In genomic region chr5:120698801-120699391, GRCm38 (mm10) we compare ENCODE assay signal across 9 mouse cellular contexts. TPM values are rescaled to one million over a fixed set of nuclear protein-coding genes. Genes with fewer than 3 reads are reported as not detected.
DNase-seq lines count a peak whose midpoint lies in the region; ATAC-seq lines count a peak whose summit lies in the region.
"Had no signal": no experiment of that assay in that cellular context is flagged by ENCODE, and none has a peak within 500 bp of the region (broad histone marks: within the 10 kb centered on the region; RNA-seq: fewer than 3 reads in every experiment).

No protein-coding gene starts in this region.

- no peak for ATAC-seq in embryonic facial prominence, embryonic 11.5 days (replicated peaks; ENCODE audit: insufficient number of reproducible peaks, low FRiP score, low TSS enrichment, low read depth)

- 42% methylated on average over 16 of the region's 16 CpGs for WGBS in embryonic facial prominence, embryonic 11.5 days

- H3K36me3 ChIP-seq in embryonic facial prominence, embryonic 11.5 days (replicated peaks; ENCODE audit: control insufficient read depth, insufficient read depth, low read depth, low read length), result no peaks in the 10 kb centered on the region

- H3K9ac ChIP-seq in embryonic facial prominence, embryonic 11.5 days (replicated peaks; ENCODE audit: low read length), result 0 out of 2 replicates have a peak overlapping the region, but pooled peaks have one; percentile 6

- no peak overlapping the region for H3K27ac ChIP-seq in embryonic facial prominence, embryonic 11.5 days (replicated peaks; ENCODE audit: low read depth, low read length)

- H3K9me3 ChIP-seq in embryonic facial prominence, embryonic 11.5 days (replicated peaks; ENCODE audit: control insufficient read depth, low read length), result no peaks in the 10 kb centered on the region

- H3K4me3 ChIP-seq in embryonic facial prominence, embryonic 11.5 days (ENCODE audit: low read depth, low read length), result no peak overlapping the region

- H3K27me3 ChIP-seq in embryonic facial prominence, embryonic 11.5 days (ENCODE audit: control insufficient read depth, insufficient read depth, low read length), result peaks cover 25% of the 10 kb centered on the region

- no peak overlapping the region for H3K4me2 ChIP-seq in embryonic facial prominence, embryonic 11.5 days (ENCODE audit: low read depth, low read length)

- peak; percentile 50 for DNase-seq in layer of hippocampus, adult 11-12 months (ENCODE audit: low spot score)
- no peak for DNase-seq in layer of hippocampus, adult 9-10 months (ENCODE audit: low spot score)
- peak; percentile 86 for DNase-seq in adrenal gland, adult 2 months
- DNase-seq in embryonic facial prominence, embryonic 11.5 days (ENCODE audit: low spot score), result no peak
- DNase-seq in lung, postnatal 4 days, result peak; percentile 44 to 71
- DNase-seq in urinary bladder, postnatal 10 days (ENCODE audit: low spot score), result no peak
- DNase-seq in adipocyte (ENCODE audit: low spot score), result no peak
- DNase-seq in heart, postnatal 4 days, result no peak

- H3K4me1 ChIP-seq in embryonic facial prominence, embryonic 11.5 days (ENCODE audit: control insufficient read depth, insufficient read depth, low read length), result peaks cover 4% of the 10 kb centered on the region

RNA-seq across cellular contexts. Expression of gene Dtx1, which starts 12.8 kb away (rescaled TPM):
- total RNA-seq in adrenal gland, adult 2 months (2021), result 10 to 100 TPM; 12.8 to 13.4 TPM
- polyA plus RNA-seq in adrenal gland, adult 2 months (2012; rRNA removed), result 28.5 and 28.6 TPM in 2 replicates
- polyA plus RNA-seq in embryonic facial prominence, embryonic 11.5 days (2014; fragmentation: Nextera tagmentation; extraction: Ambion mirVana), result 3.3 TPM in 2 replicates
- total RNA-seq in heart, postnatal 4 days (2021), result 1 to 10 TPM in 1 of 2 experiments, under 1 TPM in 1; 0.97 to 1.5 TPM
- total RNA-seq: hematopoietic stem cell, adult 5-6 weeks had no signal

RNA-seq across cellular contexts. Expression of gene Rasal1, which starts 50.3 kb away (rescaled TPM):
- 10 to 100 TPM in 1 of 2 experiments, 1 to 10 TPM in 1; 4.6 to 16.1 TPM for total RNA-seq in adrenal gland, adult 2 months (2021)
- polyA plus RNA-seq in adrenal gland, adult 2 months (2012; rRNA removed), result 19.0 and 19.2 TPM in 2 replicates
- 0.34 TPM in 1 of 2 replicates, not detected in the other for polyA plus RNA-seq in embryonic facial prominence, embryonic 11.5 days (2014; fragmentation: Nextera tagmentation; extraction: Ambion mirVana)
- total RNA-seq in heart, postnatal 4 days (2021), result under 1 TPM; 0.29 to 0.45 TPM

RNA-seq across cellular contexts. Expression of gene Oas2, which starts 50.8 kb away (rescaled TPM):
- total RNA-seq in adrenal gland, adult 2 months (2021), result under 1 TPM; 0.55 to 0.92 TPM
- polyA plus RNA-seq in adrenal gland, adult 2 months (2012; rRNA removed), result 3.5 and 3.7 TPM in 2 replicates
- 0.17 and 0.43 TPM in 2 replicates for polyA plus RNA-seq in embryonic facial prominence, embryonic 11.5 days (2014; fragmentation: Nextera tagmentation; extraction: Ambion mirVana)
- under 1 TPM in 1 of 2 experiments, not detected in 1; 0.24 TPM for total RNA-seq in heart, postnatal 4 days (2021)

Comparison
In these comparisons a context has a peak if more than half of its experiments do, and no peak if none do; other contexts are left out.
1. DNase-seq: peak in layer of hippocampus, adult 11-12 months (single experiment), adrenal gland, adult 2 months (single experiment) and lung, postnatal 4 days (2 of 2); none in layer of hippocampus, adult 9-10 months (single experiment), embryonic facial prominence, embryonic 11.5 days (single experiment), urinary bladder, postnatal 10 days (single experiment), adipocyte (single experiment) and heart, postnatal 4 days (single experiment).
2. RNA of gene Dtx1, which starts 12.8 kb away (total RNA-seq): 12.8 to 13.4 TPM in adrenal gland, adult 2 months; 0.97 to 1.5 TPM in heart, postnatal 4 days; every median in the first group is over 4 times any median in the second.